Mouse (Mus musculus): ENCODE measurements around the gene Ddx18.

The Ddx18 gene

DNA sequence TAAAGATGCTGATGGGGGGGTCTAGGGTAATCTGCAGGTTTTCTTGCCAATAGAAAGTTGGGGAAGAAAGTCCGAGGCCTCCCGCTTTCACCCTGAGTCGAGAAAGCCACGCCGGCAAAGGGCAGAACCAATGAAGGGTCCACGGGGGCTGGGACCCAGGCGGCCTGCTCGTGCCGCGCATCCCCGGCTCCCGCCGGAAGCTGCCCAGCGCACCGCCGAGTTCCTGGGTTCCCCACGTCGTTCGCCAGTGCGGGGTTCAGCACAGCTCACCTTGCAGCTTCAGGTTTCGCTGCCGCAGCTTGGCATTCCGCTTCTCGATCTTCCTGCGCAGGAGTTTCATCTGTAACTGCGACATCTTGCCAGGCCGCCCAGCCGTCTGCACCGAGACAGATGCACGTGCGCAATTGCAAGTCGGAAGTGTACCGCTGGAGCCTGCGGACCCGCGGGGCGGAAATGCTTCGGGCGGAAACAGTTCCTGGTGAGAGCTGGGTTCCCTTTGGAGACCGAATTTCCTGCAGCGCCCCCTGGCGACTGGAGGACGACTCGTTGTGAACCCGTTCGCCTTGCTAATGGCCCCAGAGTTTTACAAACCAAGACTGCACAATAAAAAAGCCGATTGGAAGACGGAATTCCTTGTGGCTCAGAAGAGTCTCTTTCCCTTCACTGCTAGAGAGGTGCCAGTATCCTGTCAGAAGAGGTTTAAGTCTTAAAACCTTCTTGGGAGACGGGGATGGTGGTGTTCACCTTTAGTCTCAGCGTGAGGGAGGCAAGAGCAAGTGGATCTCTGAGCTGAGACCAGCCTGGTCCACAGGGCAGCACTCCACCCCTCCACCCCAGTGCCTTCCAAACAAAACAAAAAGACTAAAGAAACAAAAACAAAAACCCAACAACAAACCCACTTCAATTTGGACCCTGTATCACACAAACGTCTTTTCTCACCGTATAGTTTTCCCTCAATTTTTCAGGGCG lies at the start of gene Ddx18:
Ddx18 (minus strand) TSS at position 469 of the 969 bp plus-strand sequence.
- peak; percentile 95 for DNase-seq (ENCODE audit: low read depth, low spot score)

GRCm38 (mm10) chr1:121608000-121608399 lies 40.2 kb upstream of the Ddx18 start:
- DNase-seq (ENCODE audit: low read depth, low spot score): no peak

- DNase-seq (ENCODE audit: low read depth, low spot score): no peak
These were observed 37.3 kb upstream of the Ddx18 start for GRCm38 (mm10) chr1:121605118-121605517.

- no peak for DNase-seq (ENCODE audit: low read depth, low spot score)
These were observed 34.1 kb upstream of the Ddx18 start for GRCm38 (mm10) chr1:121601893-121602292.

DNA sequence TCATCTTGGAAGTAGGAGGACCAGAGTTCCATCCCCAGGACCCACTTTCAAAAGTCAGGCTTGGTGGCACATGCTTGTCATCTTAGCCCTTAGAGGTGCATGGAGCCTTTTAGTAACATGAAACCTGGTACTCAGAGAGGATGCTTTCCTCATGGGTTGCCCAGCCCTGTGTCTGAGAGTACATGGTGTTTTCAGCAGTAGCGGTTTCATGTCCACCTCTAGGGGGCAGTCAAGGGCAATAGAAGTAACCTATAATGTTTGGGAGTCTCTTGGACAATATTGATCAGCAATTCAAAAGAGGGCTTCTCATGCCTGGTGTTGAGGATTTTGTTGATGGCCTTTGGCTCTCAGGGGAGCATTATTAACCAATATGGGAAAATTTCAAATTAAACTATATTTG lies 33.3 kb upstream of the Ddx18 start:
- peak; percentile 61 for DNase-seq (ENCODE audit: low read depth, low spot score)

GRCm38 (mm10) chr1:121598421-121598820 lies 30.6 kb upstream of the Ddx18 start:
- DNase-seq (ENCODE audit: low read depth, low spot score): no peak

DNA sequence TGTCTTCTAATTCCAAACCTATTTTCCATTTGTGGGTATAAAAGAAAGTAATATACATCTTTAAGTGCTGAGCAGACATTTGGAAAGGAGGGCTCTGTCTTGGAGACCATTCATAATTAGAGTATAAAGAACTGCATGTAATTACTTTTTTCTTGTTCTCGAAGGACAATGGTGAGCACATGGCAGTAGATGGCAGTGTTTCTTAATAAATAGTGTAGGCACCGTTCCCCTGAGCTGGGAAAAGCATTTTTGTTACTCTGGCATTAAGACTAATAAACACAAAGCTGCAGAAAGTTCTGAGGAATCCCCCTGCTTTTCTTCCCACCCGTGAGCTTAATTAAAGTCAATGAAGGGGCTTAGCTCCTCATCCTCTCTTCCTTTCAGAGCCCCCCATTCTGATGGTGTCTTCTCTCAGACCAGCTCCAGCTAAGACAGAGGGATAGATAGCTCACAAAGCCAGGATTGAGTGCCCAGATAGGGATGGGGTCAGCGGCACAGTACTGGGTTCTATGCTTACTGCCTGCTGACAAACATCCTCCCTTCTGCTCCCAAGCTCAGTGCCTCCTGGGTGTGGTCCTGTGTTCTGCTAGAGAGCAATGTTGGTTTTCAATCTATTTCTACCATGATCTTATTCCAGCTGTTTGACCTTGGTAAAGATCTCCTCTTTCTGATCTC lies 29.3 kb upstream of the Ddx18 start:
- peak; percentile 38 for DNase-seq (ENCODE audit: low read depth, low spot score)

GRCm38 (mm10) chr1:121584838-121585237 lies 17.0 kb upstream of the Ddx18 start:
- no peak for DNase-seq (ENCODE audit: low read depth, low spot score)

DNA sequence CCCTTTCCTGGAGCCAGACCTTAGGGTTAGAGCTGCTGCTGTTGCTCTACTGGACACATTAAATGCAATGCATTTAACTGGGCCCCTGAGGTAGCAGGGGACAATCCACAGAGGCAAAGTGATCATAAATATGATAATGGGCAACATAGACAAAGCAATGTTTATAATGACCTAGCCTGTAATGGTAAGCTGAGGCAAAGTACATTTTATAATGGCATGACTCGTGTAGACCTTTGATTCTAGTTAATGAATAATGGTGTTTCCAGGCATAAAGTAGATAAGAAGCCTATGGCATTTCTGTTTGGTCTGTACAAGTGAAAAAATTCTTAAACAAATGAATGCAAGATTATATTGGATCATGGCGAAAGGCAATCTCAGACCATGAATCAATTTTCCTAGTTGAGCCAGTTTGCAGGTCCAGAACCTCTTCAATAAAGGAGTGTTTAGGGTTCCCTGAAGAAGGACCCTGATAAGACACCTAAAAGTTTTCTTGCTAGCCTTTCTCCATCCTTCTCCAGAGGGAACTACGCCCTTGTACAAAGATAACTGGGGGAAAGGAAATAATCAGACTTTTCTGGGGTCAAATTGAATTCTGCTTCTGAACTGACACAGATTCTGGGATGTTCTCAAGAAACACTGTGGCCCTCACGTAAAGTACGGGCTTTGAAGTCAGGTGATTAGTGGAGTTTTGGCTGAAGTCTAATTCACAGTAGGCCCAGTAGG lies 13.5 kb upstream of the Ddx18 start:
- no peak for DNase-seq (ENCODE audit: low read depth, low spot score)

DNA sequence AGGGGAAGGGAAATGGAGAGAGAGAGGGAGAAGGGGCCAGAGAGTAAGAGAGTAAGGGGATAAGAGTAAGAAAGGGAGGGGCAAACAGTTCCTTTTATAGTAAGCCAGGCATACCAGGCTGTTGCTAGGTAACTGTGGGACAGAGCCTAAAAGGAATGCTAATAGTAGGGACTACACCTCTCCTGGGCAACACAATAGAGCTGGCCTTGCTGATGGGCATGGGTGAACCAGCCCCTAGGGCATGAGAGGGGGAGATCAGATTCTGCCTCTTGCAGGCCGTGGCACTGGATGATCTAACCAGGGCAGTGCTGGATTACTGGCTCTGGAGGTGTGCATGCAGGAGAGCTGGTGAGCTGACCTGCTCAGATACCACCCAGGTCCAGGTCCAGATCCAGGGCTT lies 9.7 kb upstream of the Ddx18 start:
- no peak for DNase-seq (ENCODE audit: low read depth, low spot score)

- no peak for DNase-seq (ENCODE audit: low read depth, low spot score)
These were observed 2.7 kb upstream of the Ddx18 start for GRCm38 (mm10) chr1:121570522-121570921.

GRCm38 (mm10) chr1:121557861-121558260 lies 9.9 kb downstream of the Ddx18 start:
- DNase-seq (ENCODE audit: low read depth, low spot score): no peak

DNA sequence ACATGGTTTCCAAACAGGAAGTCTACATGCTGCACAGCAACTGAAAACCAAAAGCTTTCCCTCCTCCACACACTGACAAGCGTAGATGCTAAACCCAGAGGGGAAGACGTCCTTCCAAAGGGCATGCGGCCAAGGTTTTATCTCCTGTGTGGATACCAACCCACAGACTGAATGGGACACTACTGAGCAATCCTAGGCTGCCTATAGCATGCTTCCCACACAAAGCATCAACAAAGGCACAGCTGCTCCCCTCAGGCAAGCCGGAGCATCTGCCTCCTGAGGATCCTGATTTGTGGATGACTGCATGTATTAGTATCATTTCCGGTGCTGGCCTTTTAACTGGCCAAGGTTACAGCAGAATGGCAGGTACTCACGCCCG lies 16.3 kb downstream of the Ddx18 start:
- no peak for DNase-seq (ENCODE audit: low read depth, low spot score)

- no peak for DNase-seq (ENCODE audit: low read depth, low spot score)
These were observed 16.9 kb downstream of the Ddx18 start for GRCm38 (mm10) chr1:121550801-121551456.

DNA sequence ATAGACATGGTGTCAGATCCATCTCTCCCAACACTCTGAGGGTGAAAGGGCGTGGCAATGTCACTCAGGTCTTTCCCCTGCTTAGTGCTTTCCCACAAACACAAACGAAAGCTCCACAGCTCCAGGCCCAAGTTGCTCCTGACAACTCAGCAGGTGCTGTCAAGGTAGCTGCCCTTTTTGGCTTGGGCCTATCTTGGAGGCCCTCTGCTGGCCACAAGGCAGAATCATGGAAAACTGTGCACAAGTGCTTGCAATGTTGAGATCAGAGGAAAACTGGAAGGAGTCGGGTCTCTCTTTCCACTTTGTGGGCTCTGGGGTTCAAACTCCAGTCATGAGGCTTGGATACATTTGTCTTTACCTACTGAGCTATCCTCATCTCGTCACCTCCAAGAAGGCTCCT lies 18.3 kb downstream of the Ddx18 start:
- peak; percentile 18 for DNase-seq (ENCODE audit: low read depth, low spot score)

GRCm38 (mm10) chr1:121548667-121549066 lies 19.1 kb downstream of the Ddx18 start:
- no peak for DNase-seq (ENCODE audit: low read depth, low spot score)

DNA sequence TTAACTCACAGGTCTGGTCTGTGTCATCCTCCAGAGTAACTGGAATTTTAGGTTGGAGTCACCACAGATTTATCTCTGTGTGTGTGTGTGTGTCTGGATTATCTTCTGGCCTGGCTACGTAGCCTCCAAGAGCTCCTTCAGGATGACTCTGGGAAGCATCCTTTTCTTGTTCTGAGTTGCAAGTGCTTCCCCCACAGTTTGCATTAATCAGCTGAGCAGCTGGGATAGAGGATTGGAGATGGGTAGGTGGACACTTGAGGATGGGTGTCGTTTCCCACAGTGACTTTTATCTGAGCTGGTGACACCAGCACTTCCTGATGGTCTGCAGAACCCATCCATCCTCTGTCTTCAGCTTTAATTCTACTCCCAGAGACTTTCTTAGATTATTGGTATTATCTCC lies 20.9 kb downstream of the Ddx18 start:
- no peak for DNase-seq (ENCODE audit: low read depth, low spot score)

DNA sequence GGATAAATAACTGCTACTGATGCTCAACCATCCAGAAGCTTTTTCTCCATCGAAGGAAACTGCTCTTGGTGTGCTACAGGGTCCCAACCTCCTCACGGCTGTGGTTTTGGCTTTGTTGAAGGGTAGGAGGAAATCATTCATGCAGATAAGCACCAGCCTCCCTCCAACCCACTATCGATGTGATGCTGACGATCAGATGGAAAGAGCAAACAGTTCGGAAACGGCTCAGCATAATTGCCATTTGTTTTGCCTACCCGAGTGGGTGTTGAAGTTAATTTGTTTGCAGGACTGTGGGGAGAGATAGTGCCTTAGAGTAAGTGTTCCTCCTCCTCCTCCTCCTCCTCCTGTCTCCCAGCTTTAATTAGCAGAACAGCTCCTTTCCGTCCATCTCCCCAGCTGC lies 27.4 kb downstream of the Ddx18 start:
- no peak for DNase-seq (ENCODE audit: low read depth, low spot score)

GRCm38 (mm10) chr1:121531439-121531838 lies 36.4 kb downstream of the Ddx18 start:
- DNase-seq (ENCODE audit: low read depth, low spot score): no peak

DNA sequence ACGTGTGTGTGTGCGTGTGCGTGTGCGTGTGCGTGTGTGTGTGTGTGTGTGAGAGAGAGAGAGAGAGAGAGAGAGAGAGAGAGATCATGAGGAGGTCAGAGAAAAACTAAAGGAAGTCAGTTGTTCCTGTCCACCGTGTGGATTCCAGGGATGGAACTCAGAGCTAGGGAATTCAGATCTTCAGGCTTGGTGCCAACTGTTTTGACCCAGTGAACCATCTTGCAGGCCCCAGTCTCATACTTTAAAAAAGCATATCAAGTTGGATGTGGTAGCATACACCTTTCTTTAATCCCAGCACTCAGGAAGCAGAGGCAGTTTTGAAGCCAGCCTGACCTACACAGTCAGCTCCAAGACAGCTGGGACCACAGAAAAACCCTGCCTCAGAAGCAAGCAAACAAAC lies 38.5 kb downstream of the Ddx18 start:
- peak; percentile 64 for DNase-seq (ENCODE audit: low read depth, low spot score)

DNA sequence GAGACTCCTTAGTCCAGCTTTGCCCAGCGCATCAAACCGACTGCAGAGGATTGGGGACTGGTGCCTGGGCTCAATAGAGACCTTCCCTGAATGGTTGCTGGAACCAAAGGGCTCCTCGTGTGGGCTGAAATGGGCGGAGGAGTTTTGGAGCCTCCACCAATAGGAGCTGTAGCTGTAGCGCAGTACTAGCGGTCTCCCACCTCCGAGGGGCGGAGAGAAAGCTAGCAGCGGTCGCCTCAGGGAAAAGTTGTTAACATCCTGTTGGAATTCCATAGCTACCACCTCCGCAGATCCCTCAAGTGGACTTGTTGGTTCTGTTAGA lies 39.4 kb downstream of the Ddx18 start, which contains the start of gene Htr5b:
Htr5b (minus strand) TSS at position 67 of the 322 bp plus-strand sequence.
- DNase-seq (ENCODE audit: low read depth, low spot score): no peak
